Mouse (Mus musculus): ENCODE data around the gene Pelo. TPM values are rescaled to one million over a fixed set of nuclear protein-coding genes. Genes with fewer than 3 reads are reported as not detected.

Gene Pelo
- polyA plus RNA-seq, 1 experiment: 23.0 TPM

DNA sequence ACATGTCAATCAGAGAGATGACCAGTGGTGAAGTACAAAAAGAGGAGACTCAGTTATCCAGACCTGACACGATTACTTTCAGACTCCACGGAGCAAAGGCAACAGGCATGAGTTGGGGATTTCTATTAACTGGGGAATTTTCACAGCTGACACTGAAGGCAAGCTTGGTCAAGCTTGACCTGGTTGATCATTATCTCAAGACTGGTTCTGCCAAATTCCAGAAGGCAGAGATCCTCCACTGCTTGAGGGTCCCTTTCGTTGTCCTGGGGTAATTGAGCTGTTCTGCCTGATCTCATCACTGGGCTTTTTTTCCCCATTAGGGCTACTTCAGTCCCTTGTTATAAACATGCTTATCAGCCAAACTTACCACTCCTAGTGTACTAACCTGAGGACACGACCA, 19.6 kb upstream of the Pelo start:
- no peak overlapping the region for H3K27ac ChIP-seq (ENCODE audit: control insufficient read depth, insufficient read depth, low read length)
- no peaks in the 10 kb centered on the region for H3K4me1 ChIP-seq (replicated peaks; ENCODE audit: control insufficient read depth, insufficient read depth, low read length)
- H3K4me3 ChIP-seq (ENCODE audit: control insufficient read depth, insufficient read depth, low read length): no peak overlapping the region
- no peak for TF ChIP-seq POLR2A (IDR thresholded peaks at IDR 0.05; ENCODE audit: control insufficient read depth, extremely low read depth, insufficient read depth, low read length, poor library complexity)
- WGBS: 90% methylated on average over 4 of the region's 4 CpGs
- H3K27me3 ChIP-seq (ENCODE audit: control insufficient read depth, insufficient read depth, low read length): no peaks in the 10 kb centered on the region
- no peak for DNase-seq
- H3K36me3 ChIP-seq (ENCODE audit: control insufficient read depth, insufficient read depth, low read length): no peaks in the 10 kb centered on the region

DNA sequence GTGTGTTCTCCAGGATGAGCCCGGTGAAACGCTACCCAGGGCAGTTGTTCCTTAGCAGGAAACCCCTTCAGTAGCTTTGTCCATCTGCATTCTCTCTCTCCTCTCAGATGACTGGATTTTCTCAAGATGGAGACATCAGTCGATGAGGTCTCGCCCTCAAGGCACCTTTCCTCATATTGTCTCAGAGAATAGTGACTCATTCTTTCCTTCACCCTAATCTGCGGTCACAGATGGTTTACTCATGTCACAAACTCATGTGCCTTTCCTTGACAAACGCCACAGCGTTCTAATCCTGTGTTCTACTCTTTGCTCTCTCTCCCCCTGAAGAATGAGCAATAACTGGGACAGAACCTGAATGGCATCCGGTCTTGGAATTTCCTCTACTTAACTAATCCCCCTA, 17.4 kb upstream of the Pelo start:
- Histone ChIP-seq H3K4me3 (ENCODE audit: control insufficient read depth, insufficient read depth, low read length) (no peak overlapping the region), H3K36me3 (ENCODE audit: control insufficient read depth, insufficient read depth, low read length) (no peaks in the 10 kb centered on the region), H3K27ac (ENCODE audit: control insufficient read depth, insufficient read depth, low read length) (no peak overlapping the region), H3K4me1 (replicated peaks; ENCODE audit: control insufficient read depth, insufficient read depth, low read length) (no peaks in the 10 kb centered on the region), H3K27me3 (ENCODE audit: control insufficient read depth, insufficient read depth, low read length) (no peaks in the 10 kb centered on the region)
- DNase-seq: no peak
- TF ChIP-seq POLR2A (IDR thresholded peaks at IDR 0.05; ENCODE audit: control insufficient read depth, extremely low read depth, insufficient read depth, low read length, poor library complexity) (no peak), CTCF (IDR thresholded peaks at IDR 0.05; ENCODE audit: borderline replicate concordance, control insufficient read depth, extremely low read depth, insufficient read depth, low read length, poor library complexity) (no peak)
- WGBS: 81% methylated on average over 8 of the region's 8 CpGs

DNA sequence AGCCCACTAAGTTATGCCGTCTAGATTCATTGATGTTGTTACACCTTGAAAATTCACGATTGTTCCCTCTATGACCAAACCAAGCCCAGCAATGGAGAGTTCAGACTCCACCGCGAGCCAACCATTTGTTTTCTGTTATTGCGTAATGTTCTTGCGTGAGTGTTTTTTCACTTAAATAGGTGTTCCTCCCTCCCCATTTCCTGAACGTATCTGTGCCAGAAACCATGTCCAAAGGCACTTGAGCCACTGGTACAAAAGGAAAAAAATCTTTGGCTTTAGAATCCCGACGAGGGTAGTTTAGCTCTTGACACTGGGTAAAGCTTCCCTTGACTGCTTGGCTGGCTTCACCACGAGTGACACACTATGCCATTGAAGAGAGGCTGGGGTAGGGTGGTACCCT, 16.2 kb upstream of the Pelo start:
- Histone ChIP-seq H3K4me1 (replicated peaks; ENCODE audit: control insufficient read depth, insufficient read depth, low read length) (no peaks in the 10 kb centered on the region), H3K4me3 (ENCODE audit: control insufficient read depth, insufficient read depth, low read length) (no peak overlapping the region), H3K27ac (ENCODE audit: control insufficient read depth, insufficient read depth, low read length) (no peak overlapping the region), H3K36me3 (ENCODE audit: control insufficient read depth, insufficient read depth, low read length) (no peaks in the 10 kb centered on the region), H3K27me3 (ENCODE audit: control insufficient read depth, insufficient read depth, low read length) (peaks cover 2% of the 10 kb centered on the region)
- TF ChIP-seq CTCF (IDR thresholded peaks at IDR 0.05; ENCODE audit: borderline replicate concordance, control insufficient read depth, extremely low read depth, insufficient read depth, low read length, poor library complexity) (no peak), POLR2A (IDR thresholded peaks at IDR 0.05; ENCODE audit: control insufficient read depth, extremely low read depth, insufficient read depth, low read length, poor library complexity) (no peak)
- 90% methylated on average over 10 of the region's 10 CpGs for whole genome bisulfite sequencing
- no peak for DNase-seq

DNA sequence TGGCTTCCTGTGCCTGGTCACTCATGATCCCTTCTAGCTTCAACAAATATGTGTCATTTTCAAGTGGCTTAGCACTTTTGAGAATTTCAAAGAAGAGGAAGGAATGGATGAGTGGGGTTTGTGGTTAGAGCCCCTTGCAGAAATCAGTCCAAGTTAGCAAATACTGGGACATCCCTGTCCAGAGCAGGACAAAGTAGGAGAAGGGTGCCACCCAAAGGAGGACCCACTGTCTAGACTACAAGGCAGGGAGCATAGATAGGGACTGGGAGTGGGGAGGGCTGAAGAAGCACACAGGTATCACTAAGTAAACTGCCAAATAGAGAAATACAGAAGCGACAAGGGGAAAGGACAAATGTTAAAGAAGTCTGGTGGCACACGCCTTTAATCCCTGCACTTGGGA, 12.8 kb upstream of the Pelo start:
- H3K4me1 ChIP-seq (replicated peaks; ENCODE audit: control insufficient read depth, insufficient read depth, low read length): no peaks in the 10 kb centered on the region
- 98% methylated on average over 2 of the region's 2 CpGs for WGBS
- no peak overlapping the region for H3K27ac ChIP-seq (ENCODE audit: control insufficient read depth, insufficient read depth, low read length)
- no peak for DNase-seq
- H3K4me3 ChIP-seq (ENCODE audit: control insufficient read depth, insufficient read depth, low read length): no peak overlapping the region
- H3K27me3 ChIP-seq (ENCODE audit: control insufficient read depth, insufficient read depth, low read length): peaks cover 5% of the 10 kb centered on the region
- H3K36me3 ChIP-seq (ENCODE audit: control insufficient read depth, insufficient read depth, low read length): no peaks in the 10 kb centered on the region
- TF ChIP-seq POLR2A (IDR thresholded peaks at IDR 0.05; ENCODE audit: control insufficient read depth, extremely low read depth, insufficient read depth, low read length, poor library complexity) (no peak), CTCF (IDR thresholded peaks at IDR 0.05; ENCODE audit: borderline replicate concordance, control insufficient read depth, extremely low read depth, insufficient read depth, low read length, poor library complexity) (no peak)

DNA sequence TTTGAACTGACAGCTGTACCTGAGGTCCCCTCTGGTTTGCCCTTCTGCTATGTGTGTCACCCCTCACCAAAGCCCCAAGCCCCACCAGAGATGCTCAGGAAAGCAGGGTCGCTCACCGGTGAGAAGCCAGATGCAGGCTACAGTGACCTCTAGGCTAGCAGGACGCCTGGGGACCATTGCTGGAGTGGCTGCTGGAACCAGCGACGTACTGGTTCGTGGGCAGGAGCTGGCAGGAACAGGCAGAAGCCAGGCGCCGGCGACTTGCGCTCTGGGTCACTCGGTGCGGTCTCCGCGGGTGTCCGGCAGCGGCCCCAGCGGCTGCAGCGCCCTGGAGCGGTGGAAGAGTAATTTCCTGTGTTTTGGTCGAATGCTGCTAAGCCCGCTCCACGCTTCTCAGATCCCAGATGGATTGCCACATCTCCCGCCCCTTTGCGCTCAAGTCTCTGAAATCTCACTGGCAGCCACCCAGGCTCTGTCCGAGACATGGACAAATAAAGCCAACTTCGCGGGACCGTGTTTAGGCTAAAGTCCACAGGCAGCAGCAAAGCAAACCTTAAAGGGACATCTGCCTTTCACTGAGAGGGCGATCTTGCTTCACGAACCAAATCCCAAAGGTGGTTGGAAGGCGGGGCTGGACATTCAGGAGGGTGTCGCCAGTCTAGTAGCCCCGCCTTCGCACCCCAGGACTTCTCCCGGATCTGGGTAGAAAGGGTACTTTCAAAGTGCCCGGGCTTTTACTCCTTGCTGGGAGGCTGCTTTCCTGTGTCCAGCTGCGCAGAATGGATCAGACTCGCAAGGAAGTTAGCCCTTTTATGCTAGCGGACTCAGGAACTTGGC, 11.6 kb upstream of the Pelo start, which contains the start of the genes Gm49395 and Itga1:
TSS of gene Gm49395 (minus strand) at position 567 of the 837 bp plus-strand sequence.
TSS of gene Itga1 (minus strand) at position 610 of the 837 bp plus-strand sequence.
- peaks cover 5% of the 10 kb centered on the region for H3K27me3 ChIP-seq (ENCODE audit: control insufficient read depth, insufficient read depth, low read length)
- no peak for TF ChIP-seq CTCF (IDR thresholded peaks at IDR 0.05; ENCODE audit: borderline replicate concordance, control insufficient read depth, extremely low read depth, insufficient read depth, low read length, poor library complexity)
- TF ChIP-seq POLR2A (IDR thresholded peaks at IDR 0.05; ENCODE audit: control insufficient read depth, extremely low read depth, insufficient read depth, low read length, poor library complexity): no peak
- H3K4me3 ChIP-seq (ENCODE audit: control insufficient read depth, insufficient read depth, low read length): peak within 1 kb of the TSS; percentile 31
- WGBS: 2% methylated on average over 39 of the region's 39 CpGs
- H3K27ac ChIP-seq (ENCODE audit: control insufficient read depth, insufficient read depth, low read length): no peak within 1 kb of the TSS; the same call in 1 of the 2 replicates
- H3K36me3 ChIP-seq (ENCODE audit: control insufficient read depth, insufficient read depth, low read length): no peaks in the 10 kb centered on the region
- H3K4me1 ChIP-seq (replicated peaks; ENCODE audit: control insufficient read depth, insufficient read depth, low read length): no peaks in the 10 kb centered on the region
- DNase-seq: no peak

DNA sequence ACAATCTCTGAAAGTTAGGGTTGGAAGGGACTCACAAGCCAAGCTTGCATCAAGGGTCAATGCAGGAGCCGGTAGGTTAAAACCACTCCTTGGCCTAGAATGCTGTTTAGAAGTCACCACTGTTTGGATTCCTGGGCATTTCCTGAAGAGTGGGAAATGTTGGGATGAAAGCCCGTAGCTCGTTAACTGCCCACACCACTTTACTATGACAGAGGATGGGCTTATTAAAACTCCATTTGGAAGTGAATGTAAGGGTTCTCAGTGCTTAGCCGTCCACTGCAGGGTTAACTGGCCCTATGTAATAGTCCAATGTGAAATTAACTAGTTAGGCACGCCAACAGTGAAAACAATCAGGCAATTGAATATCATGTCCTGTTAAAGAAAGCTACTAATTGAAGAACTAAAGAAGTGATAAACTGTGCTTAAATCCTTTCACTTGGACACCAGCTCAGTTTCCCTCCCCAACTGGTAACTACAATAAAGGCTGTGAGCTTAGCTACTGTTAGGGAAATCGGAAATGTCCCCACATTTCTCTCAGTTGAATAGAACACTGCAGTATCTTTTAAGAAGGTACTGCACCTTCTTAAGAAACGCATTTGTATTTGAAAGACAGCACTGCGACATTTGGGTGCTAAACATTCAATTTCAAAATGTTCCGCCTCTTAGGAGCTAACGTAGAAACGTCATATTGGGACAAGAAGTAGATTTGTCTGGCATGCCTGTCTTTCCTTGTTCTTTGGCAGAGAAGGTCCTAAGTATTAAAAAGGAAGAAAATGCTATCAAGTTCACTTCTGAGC, 10.6 kb upstream of the Pelo start:
- no peak for DNase-seq
- Histone ChIP-seq H3K4me3 (ENCODE audit: control insufficient read depth, insufficient read depth, low read length) (no peak overlapping the region), H3K4me1 (replicated peaks; ENCODE audit: control insufficient read depth, insufficient read depth, low read length) (no peaks in the 10 kb centered on the region), H3K27ac (ENCODE audit: control insufficient read depth, insufficient read depth, low read length) (no peak overlapping the region), H3K36me3 (ENCODE audit: control insufficient read depth, insufficient read depth, low read length) (no peaks in the 10 kb centered on the region), H3K27me3 (ENCODE audit: control insufficient read depth, insufficient read depth, low read length) (peaks cover 5% of the 10 kb centered on the region)
- TF ChIP-seq CTCF (IDR thresholded peaks at IDR 0.05; ENCODE audit: borderline replicate concordance, control insufficient read depth, extremely low read depth, insufficient read depth, low read length, poor library complexity) (no peak), POLR2A (IDR thresholded peaks at IDR 0.05; ENCODE audit: control insufficient read depth, extremely low read depth, insufficient read depth, low read length, poor library complexity) (no peak)
- 81% methylated on average over 11 of the region's 11 CpGs for WGBS
